Mouse (Mus musculus) CH12F3 (cell line): Measurements from ENCODE around the gene Mylk.

Experiments used
- in situ Hi-C: fragments of 300-500 bp; cut with MboI; formaldehyde crosslinking; loops from 2 replicates; pipeline ENCODE4 v1.14.3; 2020; ENCODE audit warnings: low sequenced_read_pairs

Gene Mylk

DNA sequence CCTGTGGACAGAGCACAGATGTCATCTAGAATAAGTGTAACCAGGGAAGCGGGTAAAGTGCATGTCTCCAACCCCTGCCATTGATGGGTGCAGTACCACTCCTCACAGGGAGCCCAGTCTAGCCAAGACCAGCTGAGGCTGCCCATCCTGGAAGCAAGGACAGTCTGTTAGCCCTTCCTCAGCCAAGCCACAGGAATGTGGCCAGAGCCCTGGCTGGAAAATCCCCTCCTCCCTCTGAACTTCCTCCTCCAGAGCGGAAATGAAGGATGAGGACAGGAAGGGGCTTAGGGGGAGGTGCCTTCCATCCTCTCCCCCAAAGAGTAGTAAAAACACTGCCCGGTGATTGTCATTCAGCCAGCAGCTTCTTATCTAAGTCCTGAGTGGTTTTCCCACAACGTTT is 192.6 kb downstream of the Mylk start:
- in situ Hi-C loops: no loop called here

DNA sequence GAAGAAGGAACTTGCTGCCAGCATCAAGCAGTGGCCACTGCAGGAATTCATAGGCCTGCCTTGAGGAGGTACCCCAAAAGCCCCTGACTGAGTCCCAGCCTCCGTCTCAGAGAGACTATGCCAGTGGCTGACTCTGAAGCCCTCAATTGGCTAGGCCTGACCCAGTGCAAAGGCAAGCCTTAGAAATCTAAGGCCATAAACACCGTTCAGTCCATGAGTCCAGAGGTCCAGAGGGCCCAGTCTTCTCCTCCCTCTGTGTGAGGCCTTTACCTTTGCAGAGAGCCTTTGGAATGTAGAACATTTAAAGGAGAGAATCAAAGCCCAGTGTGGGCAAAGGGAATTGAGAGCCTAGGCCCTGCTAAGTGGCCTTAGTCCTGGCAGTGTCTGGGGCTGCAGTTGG is 193.2 kb downstream of the Mylk start:
- in situ Hi-C loops: no loop called here

DNA sequence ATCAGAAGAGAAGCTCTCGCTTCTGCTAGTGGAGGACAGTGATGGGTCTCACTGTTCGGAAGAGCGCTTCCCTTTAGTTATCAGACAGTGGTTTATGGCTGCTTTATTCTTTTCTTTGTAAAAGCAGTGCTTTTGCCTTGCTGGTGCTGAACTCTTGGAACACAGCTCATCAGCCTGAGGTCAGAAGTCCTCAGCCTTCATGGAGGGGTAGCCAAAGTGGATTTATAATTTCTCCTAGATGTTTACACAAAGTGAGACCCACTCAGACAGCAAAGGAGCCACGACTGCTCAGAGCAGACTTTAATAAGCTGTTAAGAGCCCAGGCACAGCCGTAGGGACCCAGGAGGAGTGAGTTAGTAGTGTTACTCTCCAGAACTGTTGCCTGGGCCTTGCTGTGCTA is 194.9 kb downstream of the Mylk start:
- in situ Hi-C loops: no loop called here

- in situ Hi-C loops: no loop called here
Measured at GRCm38 (mm10) chr16:34940363-34940762, 195.4 kb downstream of the Mylk start.

DNA sequence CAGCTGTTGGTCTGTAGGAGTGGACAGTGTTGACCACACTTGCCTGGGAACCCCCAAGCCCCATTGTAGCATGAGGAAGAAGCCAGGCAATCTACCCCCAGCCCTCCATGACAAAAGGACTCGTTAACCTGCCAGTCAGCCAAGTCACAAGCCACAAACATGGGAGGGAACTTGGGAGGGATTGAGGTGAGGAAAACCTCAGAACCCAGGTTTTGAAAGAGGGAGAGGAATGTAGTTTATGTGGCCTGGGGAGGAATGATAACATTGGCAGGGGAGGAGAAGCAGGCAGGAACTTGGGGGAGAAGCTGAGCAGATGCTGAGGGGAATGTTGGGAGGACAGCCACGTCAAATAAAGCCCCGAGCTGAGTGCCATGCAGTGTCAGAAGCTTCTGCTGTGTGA is 196.9 kb downstream of the Mylk start:
- in situ Hi-C loops: no loop called here

DNA sequence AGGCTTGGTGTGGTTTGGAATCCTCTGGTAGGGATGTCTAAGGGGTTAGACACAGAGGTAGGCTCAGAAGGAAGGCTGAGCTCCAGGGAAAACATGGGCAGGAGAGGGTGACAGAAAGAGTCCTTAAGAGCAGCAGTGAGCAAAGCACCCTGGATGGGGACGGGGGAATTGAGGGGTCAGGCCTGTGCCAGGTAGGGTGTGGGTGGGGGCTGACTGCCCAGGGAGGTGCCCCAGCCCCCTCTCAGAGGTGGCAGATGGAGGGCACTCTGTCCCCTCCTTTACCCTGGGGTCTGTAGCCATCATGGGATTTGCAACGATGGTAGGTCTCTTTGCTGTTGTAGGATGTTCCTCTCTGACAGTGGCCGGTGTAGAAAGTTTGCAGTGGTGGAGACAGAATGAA is 201.3 kb downstream of the Mylk start:
- in situ Hi-C loops: no loop called here

- in situ Hi-C loops: no loop called here
Measured at GRCm38 (mm10) chr16:34950935-34951334, 205.9 kb downstream of the Mylk start.

DNA sequence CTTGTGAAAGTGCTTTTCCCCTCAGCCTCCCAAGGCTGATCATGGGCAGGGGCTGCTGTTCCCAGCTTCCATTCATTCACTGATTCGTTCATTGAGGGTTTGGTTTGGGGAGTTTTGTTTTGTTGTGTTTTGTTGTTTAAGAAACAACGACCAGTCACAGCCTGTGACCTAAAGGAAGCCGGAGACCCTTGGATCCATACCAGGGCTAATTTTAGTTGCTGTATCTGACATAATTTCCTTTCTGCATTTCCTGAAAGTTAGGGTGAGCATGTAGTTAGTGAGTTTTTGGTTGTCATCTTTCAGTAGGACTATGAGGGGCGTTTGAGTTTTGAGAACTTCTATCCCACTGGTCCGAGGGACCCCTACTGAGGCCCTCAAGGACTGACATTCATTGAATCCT is 207.2 kb downstream of the Mylk start:
- in situ Hi-C loops: no loop called here

DNA sequence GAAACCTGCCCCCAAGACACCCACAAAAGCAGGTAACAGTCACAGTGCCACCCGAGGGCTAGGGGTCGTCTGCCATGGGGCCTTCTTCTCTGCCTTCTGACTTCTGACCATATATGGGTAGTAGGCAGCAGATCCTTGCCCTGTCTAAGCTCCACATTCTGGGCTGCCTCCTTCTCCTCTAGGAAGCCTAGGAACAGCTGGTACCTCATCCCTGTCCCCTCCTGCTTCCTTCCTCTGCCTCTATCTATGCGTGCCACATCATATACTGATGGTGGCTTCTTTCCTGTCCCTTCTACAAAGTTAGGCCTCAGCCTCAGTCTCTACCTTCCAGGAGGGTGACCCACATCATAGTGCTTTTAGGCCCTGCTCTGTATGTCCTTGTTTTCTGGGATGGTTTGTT is 207.8 kb downstream of the Mylk start:
- in situ Hi-C loops: no loop called here

GRCm38 (mm10) chr16:34953501-34953900 is 208.5 kb downstream of the Mylk start:
- in situ Hi-C loops: no loop called here

- in situ Hi-C loops: no loop called here
Measured at GRCm38 (mm10) chr16:34957487-34958230, 212.6 kb downstream of the Mylk start.

- in situ Hi-C loops: no loop called here
Measured at GRCm38 (mm10) chr16:34958667-34959066, 213.7 kb downstream of the Mylk start.

- in situ Hi-C loops: no loop called here
Measured at GRCm38 (mm10) chr16:34959261-34959660, 214.3 kb downstream of the Mylk start.

- in situ Hi-C loops: no loop called here
Measured at GRCm38 (mm10) chr16:34960243-34960642, 215.2 kb downstream of the Mylk start.

GRCm38 (mm10) chr16:34960866-34961582 is 216.0 kb downstream of the Mylk start:
- in situ Hi-C loops: no loop called here

GRCm38 (mm10) chr16:34962322-34962721 is 217.3 kb downstream of the Mylk start:
- in situ Hi-C loops: no loop called here

- in situ Hi-C loops: no loop called here
Measured at GRCm38 (mm10) chr16:34963008-34963407, 218.0 kb downstream of the Mylk start.

- in situ Hi-C loops: no loop called here
Measured at GRCm38 (mm10) chr16:34966620-34967081, 221.6 kb downstream of the Mylk start.

- in situ Hi-C loops: no loop called here
Measured at GRCm38 (mm10) chr16:34967120-34967800, 222.2 kb downstream of the Mylk start.

DNA sequence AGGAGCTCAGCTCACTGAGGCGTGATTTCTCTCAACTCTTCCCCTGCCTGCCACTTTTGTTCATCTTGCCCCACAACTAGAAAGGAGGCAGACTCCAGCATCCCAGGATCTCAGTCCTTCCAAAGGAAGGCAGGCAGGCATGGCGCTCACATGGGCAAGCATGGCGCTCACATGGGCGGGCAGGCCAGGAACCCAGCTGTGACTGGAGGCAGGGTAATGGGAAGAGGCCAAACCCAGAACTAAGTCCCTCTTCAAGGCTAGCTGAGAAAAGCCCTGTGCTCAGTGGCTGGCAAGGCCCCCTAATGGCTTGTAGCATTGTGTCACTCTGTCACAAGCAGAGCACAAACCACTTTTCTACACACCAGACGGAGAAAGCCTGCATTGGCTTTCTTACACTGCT is 223.2 kb downstream of the Mylk start:
- in situ Hi-C loops: no loop called here

DNA sequence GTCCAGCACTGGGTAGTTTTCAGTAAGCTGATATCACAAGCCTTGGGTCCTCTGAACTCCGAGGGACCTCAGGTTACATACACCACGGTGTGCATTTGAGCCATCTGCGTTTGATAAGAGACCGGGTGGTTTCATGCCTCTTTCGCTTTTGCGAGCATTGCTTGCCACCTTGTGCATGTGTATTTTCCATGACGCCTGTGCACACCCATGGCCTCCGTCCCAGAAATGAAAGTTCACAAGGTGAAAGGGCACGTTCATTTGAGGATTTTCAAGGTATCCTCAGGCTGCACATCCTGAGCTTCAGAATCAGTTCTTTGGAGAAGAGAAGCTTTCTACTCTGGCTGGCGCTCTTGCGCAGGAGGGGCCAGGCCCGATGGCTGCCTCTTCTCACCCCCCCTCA is 227.5 kb downstream of the Mylk start:
- in situ Hi-C loops: no loop called here

- in situ Hi-C loops: no loop called here
Measured at GRCm38 (mm10) chr16:34975544-34975943, 230.5 kb downstream of the Mylk start.
